Mouse (Mus musculus) kidney, adult 2 months (tissue): ENCODE results near the gene Morn5.

ENCODE experiments used
- CTCF ChIP-seq: fragments of 200-500 bp; conservative IDR thresholded peaks from 2 replicates; pipeline ENCODE4 v1.5.1; 2011; ENCODE audit warnings: low read depth, mild to moderate bottlenecking, control low read depth, low read length, moderate library complexity, mixed read lengths; ENCODE audit not compliant: insufficient read depth, insufficient read length
- POLR2A ChIP-seq: fragments of 200-500 bp; IDR thresholded peaks from one replicate; pipeline ENCODE4 v1.6.1; 2011; ENCODE audit warnings: low read depth, low read length, control low read depth

DNA sequence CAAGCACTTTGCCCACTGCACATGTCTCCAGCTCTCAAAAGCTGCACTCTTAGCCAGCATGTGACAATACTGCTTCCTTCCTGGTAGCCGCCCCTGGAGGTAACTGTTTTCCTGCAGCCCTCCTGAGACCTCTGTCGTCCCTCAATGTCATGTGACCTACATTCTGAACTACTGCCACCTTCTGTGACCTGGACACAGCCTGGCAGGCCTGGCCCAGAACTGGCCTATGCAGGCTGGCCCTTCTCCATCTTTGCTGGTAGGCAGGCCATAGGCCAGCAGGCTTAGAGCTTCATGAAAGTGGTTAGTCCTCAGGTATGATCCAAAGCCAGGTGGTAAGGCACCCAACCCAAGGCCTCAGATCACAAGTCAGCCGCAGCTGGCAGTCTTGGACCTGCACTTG lies 24.5 kb downstream of the Morn5 start:
- TF ChIP-seq POLR2A (no peak), CTCF (no peak)
